Mouse (Mus musculus) embryonic fibroblast, embryonic 13.5 days (primary cell): Measurements from ENCODE around the gene Hnrnpa1. TPM values are rescaled to one million over a fixed set of nuclear protein-coding genes. Genes with fewer than 3 reads are reported as not detected.

Source experiments
- H3K27ac ChIP-seq: 2 replicates; pipeline ENCODE4 v1.5.1; 2012; ENCODE audit warnings: low read length, control low read depth, inconsistent platforms; ENCODE audit not compliant: insufficient read depth
- H3K4me1 ChIP-seq: 2 replicates; pipeline ENCODE4 v1.6.1; 2011; ENCODE audit warnings: low read length; ENCODE audit not compliant: control insufficient read depth, insufficient read depth
- H3K4me3 ChIP-seq: 2 replicates; pipeline ENCODE4 v1.5.1; 2011; ENCODE audit warnings: mild to moderate bottlenecking, control low read depth, low read length; ENCODE audit not compliant: insufficient read depth
- CTCF ChIP-seq: IDR thresholded peaks from 2 replicates; pipeline ENCODE4 v1.5.1; 2011; ENCODE audit warnings: mild to moderate bottlenecking, control low read depth, low read length, moderate library complexity, borderline replicate concordance; ENCODE audit not compliant: insufficient read depth
- POLR2A ChIP-seq: IDR thresholded peaks from 2 replicates; pipeline ENCODE4 v1.6.1; 2011; ENCODE audit warnings: low read depth, mild to moderate bottlenecking, control low read depth, low read length, moderate library complexity
- polyA plus RNA-seq: library from polyadenylated mRNA; stranded (reverse); fragments of >200 nt; gene quantifications from 2 replicates; pipeline ENCODE4 v1.2.4, GENCODE M21; 2011; ENCODE audit warnings: low read depth; ENCODE audit not compliant: missing spikeins, insufficient read length

Gene Hnrnpa1
- polyA plus RNA-seq, 1 experiment: 719 TPM

GRCm38 (mm10) chr15:103216052-103216451 lies 24.2 kb upstream of the Hnrnpa1 start:
- Histone ChIP-seq H3K27ac (peak overlapping the region; percentile 100), H3K4me1 (peaks cover 15% of the 10 kb centered on the region), H3K4me3 (no peak overlapping the region)
- no peak for TF ChIP-seq POLR2A

DNA sequence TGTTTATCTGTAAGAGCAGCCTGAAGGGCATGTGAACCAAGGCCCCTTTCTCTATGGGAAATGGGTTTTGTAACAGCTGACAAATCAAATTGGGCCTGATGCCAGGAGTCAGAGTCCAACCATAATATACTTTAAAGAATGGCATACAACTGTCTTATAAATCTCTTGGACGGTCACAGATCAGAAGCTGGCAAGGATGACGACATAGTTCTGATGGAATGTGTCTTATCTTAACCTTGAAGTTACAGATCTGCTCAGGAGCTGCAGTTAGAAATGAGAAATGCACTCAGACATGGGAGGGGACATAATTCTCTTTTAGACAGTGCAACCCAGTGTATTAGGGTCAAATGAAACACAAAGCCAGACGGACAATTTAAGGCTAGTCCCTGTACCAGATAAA lies 19.4 kb upstream of the Hnrnpa1 start:
- Histone ChIP-seq H3K27ac (peak overlapping the region; percentile 100), H3K4me3 (no peak overlapping the region), H3K4me1 (peaks cover 16% of the 10 kb centered on the region)
- no peak for TF ChIP-seq POLR2A
- no peak for TF ChIP-seq CTCF

GRCm38 (mm10) chr15:103221386-103221785 lies 18.8 kb upstream of the Hnrnpa1 start:
- Histone ChIP-seq H3K4me1 (peaks cover 12% of the 10 kb centered on the region), H3K27ac (peak overlapping the region; percentile 100), H3K4me3 (no peak overlapping the region)
- TF ChIP-seq CTCF (no peak), POLR2A (no peak)

GRCm38 (mm10) chr15:103224161-103224560 lies 16.1 kb upstream of the Hnrnpa1 start:
- TF ChIP-seq POLR2A: no peak
- no peak for TF ChIP-seq CTCF
- peaks cover 20% of the 10 kb centered on the region for H3K4me1 ChIP-seq

DNA sequence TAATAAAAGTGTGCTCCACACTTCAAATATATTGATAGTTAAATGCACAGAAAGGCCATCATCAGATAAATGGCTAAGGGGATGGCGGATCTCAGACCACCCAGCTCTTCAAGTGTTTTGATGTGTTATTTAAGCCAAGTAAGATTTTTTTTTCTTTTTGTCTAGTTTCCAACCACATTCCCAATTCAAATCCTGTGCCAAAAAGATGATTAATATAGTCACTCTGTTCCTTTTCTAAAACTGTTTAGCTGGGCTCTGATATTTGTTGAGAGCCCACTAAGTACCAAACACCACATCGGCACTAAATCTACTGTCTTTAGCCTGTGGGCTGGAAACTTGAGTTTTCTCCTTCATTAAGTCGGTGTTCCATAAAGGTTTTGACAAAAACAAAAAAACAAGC lies 13.2 kb upstream of the Hnrnpa1 start:
- peak overlapping the region; percentile 20; the same call in 1 of the 2 replicates for H3K27ac ChIP-seq
- peaks cover 8% of the 10 kb centered on the region; the same call in 1 of the 2 replicates for H3K4me1 ChIP-seq
- no peak overlapping the region for H3K4me3 ChIP-seq
- TF ChIP-seq CTCF: no peak
- TF ChIP-seq POLR2A: no peak

More at GRCm38 (mm10) chr15:103224161-103224560, 16.1 kb upstream of the Hnrnpa1 start:
- Histone ChIP-seq H3K4me3 (no peak overlapping the region), H3K27ac (no peak overlapping the region)

GRCm38 (mm10) chr15:103227572-103227971 lies 12.7 kb upstream of the Hnrnpa1 start:
- H3K4me1 ChIP-seq: peaks cover 8% of the 10 kb centered on the region; the same call in 1 of the 2 replicates
- no peak overlapping the region for H3K4me3 ChIP-seq
- TF ChIP-seq CTCF (no peak), POLR2A (no peak)
- H3K27ac ChIP-seq: peak overlapping the region; percentile 20; the same call in 1 of the 2 replicates

DNA sequence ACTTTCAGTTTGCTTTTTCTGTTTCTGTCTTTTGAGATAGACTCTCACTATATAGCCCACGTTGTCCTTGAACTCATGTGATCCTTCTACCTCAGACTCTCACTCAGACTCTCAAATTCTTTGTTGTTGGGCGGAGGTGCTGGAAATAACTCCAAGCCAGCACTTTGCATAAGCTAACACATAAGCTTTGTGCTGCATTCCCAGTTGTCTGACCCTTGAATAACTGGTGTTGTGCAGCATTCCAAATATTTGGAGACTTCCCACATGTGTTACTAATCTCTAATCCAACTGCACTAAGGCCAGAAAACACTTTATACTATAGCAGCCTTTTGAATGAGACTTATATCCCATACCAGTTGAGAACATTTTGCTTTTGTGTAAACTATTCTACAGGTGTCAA lies 11.3 kb upstream of the Hnrnpa1 start:
- H3K27ac ChIP-seq: peak overlapping the region; percentile 36
- H3K4me1 ChIP-seq: peaks cover 8% of the 10 kb centered on the region; the same call in 1 of the 2 replicates
- no peak overlapping the region for H3K4me3 ChIP-seq
- no peak for TF ChIP-seq CTCF
- TF ChIP-seq POLR2A: no peak

GRCm38 (mm10) chr15:103233119-103233518 lies 7.1 kb upstream of the Hnrnpa1 start:
- no peak for TF ChIP-seq CTCF
- TF ChIP-seq POLR2A: no peak
- Histone ChIP-seq H3K4me1 (peaks cover 3% of the 10 kb centered on the region; the same call in 1 of the 2 replicates), H3K27ac (no peak overlapping the region), H3K4me3 (no peak overlapping the region)

DNA sequence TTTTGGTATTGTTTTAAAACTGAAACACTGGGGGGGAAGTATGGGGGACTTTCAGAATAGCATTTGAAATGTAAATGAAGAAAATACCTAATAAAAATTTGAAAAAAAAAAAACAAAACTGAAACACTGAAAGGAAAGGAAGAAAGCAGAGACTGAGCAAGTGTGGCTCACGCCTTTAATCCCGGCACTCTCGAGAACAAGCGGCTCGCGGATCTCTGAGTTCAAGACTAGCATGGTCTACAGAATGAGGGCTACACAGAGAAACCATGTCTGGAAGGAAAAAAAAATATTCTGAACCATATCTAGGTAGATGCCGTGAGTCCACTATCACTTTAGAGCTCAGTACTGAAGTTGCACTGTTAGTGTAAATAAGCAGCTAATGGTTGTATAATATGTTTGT lies 2.9 kb upstream of the Hnrnpa1 start:
- H3K4me3 ChIP-seq: no peak overlapping the region
- H3K4me1 ChIP-seq: no peaks in the 10 kb centered on the region
- TF ChIP-seq POLR2A (no peak), CTCF (no peak)

DNA sequence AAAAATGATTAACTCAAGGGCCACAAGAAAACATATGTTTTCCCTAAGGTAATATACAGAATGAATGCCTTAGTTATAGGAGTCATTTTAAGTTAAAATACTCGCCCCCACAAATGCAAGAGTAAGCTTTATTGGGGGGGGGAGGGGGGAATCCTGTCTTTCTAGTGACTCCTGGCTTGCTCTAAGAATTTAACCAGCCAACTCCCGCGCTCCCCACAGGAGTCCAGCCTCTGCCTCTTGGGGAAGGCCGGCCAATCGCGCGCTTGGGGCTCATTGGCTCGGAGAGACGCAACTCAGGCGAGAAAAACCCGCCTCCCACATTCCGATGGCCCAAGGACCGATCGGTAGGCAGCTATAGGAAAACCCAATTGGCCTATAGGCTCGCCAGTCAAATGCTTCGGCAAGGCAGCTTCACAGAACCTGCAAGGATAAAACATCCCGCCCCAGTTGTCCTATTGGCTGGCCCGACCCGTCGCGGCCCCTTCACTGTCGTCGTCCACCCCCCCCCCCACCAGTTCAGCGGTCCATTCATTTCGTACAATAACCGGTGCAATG lies 1.0 kb upstream of the Hnrnpa1 start:
- H3K4me3 ChIP-seq: peak overlapping the region; percentile 59
- H3K27ac ChIP-seq: peak overlapping the region; percentile 95
- H3K4me1 ChIP-seq: no peaks in the 10 kb centered on the region
- TF ChIP-seq POLR2A (no peak), CTCF (no peak)

More for the DNA sequence above, 2.9 kb upstream of the Hnrnpa1 start:
- no peak overlapping the region for H3K27ac ChIP-seq
